Mouse (Mus musculus): ENCODE data around the gene Lmo2. TPM values are rescaled to one million over a fixed set of nuclear protein-coding genes. Genes with fewer than 3 reads are reported as not detected.

Gene Lmo2
- polyA plus RNA-seq, 1 experiment from 2014 or later, result 41.9 TPM

- Histone ChIP-seq H3K27me3 (ENCODE audit: control insufficient read depth, insufficient read depth, low read length) (no peaks in the 10 kb centered on the region), H3K9ac (ENCODE audit: low read length) (no peak overlapping the region), H3K9me3 (ENCODE audit: control insufficient read depth, low read length) (no peaks in the 10 kb centered on the region), H3K4me3 (ENCODE audit: low read depth, low read length) (no peak overlapping the region), H3K27ac (ENCODE audit: low read depth, low read length) (no peak overlapping the region), H3K4me1 (replicated peaks; ENCODE audit: control insufficient read depth, insufficient read depth, low read length) (0 out of 2 replicates have a peak, but pooled peaks cover 2% of the 10 kb centered on the region), H3K4me2 (ENCODE audit: low read depth, low read length, severe bottlenecking) (no peak overlapping the region), H3K36me3 (ENCODE audit: control insufficient read depth, insufficient read depth, low read length) (no peaks in the 10 kb centered on the region)
- no peak for DNase-seq (ENCODE audit: low spot score)
- no peak for ATAC-seq (replicated peaks; ENCODE audit: low FRiP score)
- 92% methylated on average over 4 of the region's 4 CpGs for WGBS
These were observed 31.1 kb upstream of the Lmo2 start for GRCm38 (mm10) chr2:103926586-103927113.

GRCm38 (mm10) chr2:103927610-103928145, 30.1 kb upstream of the Lmo2 start:
- Histone ChIP-seq H3K4me1 (replicated peaks; ENCODE audit: control insufficient read depth, insufficient read depth, low read length) (0 out of 2 replicates have a peak, but pooled peaks cover 2% of the 10 kb centered on the region), H3K9me3 (ENCODE audit: control insufficient read depth, low read length) (no peaks in the 10 kb centered on the region), H3K27ac (ENCODE audit: low read depth, low read length) (no peak overlapping the region), H3K9ac (ENCODE audit: low read length) (no peak overlapping the region), H3K36me3 (ENCODE audit: control insufficient read depth, insufficient read depth, low read length) (no peaks in the 10 kb centered on the region), H3K4me2 (ENCODE audit: low read depth, low read length, severe bottlenecking) (no peak overlapping the region), H3K27me3 (ENCODE audit: control insufficient read depth, insufficient read depth, low read length) (no peaks in the 10 kb centered on the region), H3K4me3 (ENCODE audit: low read depth, low read length) (no peak overlapping the region)
- peak; percentile 83 for ATAC-seq (replicated peaks; ENCODE audit: low FRiP score)
- DNase-seq (ENCODE audit: low spot score), result peak; percentile 55
- WGBS, result 24% methylated on average over 1 of the region's 1 CpGs

DNA sequence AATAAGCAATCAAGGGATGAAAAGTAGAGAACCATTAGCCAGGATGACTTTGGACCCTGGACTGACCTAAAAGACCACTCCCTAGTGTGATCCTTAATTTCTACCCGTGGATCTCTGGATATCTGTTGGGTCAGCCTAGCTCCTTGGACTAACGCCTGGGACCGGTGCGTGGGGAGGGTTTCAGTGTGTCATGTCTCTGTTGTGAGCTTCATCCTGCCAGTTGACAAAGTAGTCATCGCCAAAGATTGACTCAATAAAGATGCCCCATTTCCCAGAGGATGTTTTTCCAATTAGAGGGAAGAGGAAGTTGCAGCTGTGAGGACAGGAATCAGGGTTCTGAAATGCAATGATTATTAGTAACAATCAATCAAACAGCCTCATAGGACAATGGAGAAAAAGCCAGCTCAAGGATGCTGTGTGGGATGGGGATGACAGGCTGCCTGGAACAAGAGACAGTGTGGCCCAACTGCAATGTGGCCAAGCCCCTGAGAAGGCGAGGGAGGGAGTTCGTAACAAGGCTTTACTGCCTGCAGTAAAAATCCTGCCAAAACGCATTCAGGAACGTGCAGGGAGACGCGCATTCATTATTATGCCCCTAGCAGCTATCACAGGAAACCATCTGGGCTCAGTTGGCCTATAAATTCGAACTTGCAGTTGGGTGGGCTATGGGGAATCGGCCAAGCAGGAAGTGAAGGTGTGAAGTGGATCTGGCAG, 27.3 kb upstream of the Lmo2 start:
- no peak for ATAC-seq (replicated peaks; ENCODE audit: low FRiP score)
- 0 out of 2 replicates have a peak, but pooled peaks cover 2% of the 10 kb centered on the region for H3K4me1 ChIP-seq (replicated peaks; ENCODE audit: control insufficient read depth, insufficient read depth, low read length)
- H3K27me3 ChIP-seq (ENCODE audit: control insufficient read depth, insufficient read depth, low read length), result no peaks in the 10 kb centered on the region
- H3K4me2 ChIP-seq (ENCODE audit: low read depth, low read length, severe bottlenecking), result no peak overlapping the region
- H3K27ac ChIP-seq (ENCODE audit: low read depth, low read length), result no peak overlapping the region
- no peak overlapping the region for H3K4me3 ChIP-seq (ENCODE audit: low read depth, low read length)
- H3K36me3 ChIP-seq (ENCODE audit: control insufficient read depth, insufficient read depth, low read length), result no peaks in the 10 kb centered on the region
- no peak overlapping the region for H3K9ac ChIP-seq (ENCODE audit: low read length)
- no peaks in the 10 kb centered on the region for H3K9me3 ChIP-seq (ENCODE audit: control insufficient read depth, low read length)
- WGBS, result 68% methylated on average over 13 of the region's 13 CpGs
- DNase-seq (ENCODE audit: low spot score), result no peak

DNA sequence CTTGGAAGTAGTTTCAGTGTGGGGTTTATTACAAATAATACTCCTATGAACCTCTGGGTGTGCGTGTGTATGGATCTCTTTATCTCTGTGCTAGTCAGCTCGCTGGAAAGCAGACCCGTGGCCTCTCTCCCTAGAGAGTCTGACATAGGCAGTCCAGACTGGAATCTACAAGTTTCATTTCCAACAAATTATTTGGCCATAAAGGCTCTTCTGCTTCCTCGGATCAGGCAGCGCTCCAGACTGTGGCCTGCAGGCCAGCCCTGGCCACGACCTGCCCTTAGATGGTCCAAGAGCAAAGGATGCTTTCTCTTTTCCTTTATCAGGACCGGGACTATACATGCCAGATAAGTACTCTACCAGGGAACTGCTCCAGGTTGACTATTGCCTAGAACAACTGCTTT, 26.3 kb upstream of the Lmo2 start:
- H3K9me3 ChIP-seq (ENCODE audit: control insufficient read depth, low read length), result no peaks in the 10 kb centered on the region
- WGBS, result 86% methylated on average over 7 of the region's 7 CpGs
- H3K4me3 ChIP-seq (ENCODE audit: low read depth, low read length), result no peak overlapping the region
- H3K4me1 ChIP-seq (replicated peaks; ENCODE audit: control insufficient read depth, insufficient read depth, low read length), result 0 out of 2 replicates have a peak, but pooled peaks cover 2% of the 10 kb centered on the region
- no peak overlapping the region for H3K9ac ChIP-seq (ENCODE audit: low read length)
- H3K4me2 ChIP-seq (ENCODE audit: low read depth, low read length, severe bottlenecking), result no peak overlapping the region
- no peak overlapping the region for H3K27ac ChIP-seq (ENCODE audit: low read depth, low read length)
- no peaks in the 10 kb centered on the region for H3K36me3 ChIP-seq (ENCODE audit: control insufficient read depth, insufficient read depth, low read length)
- no peaks in the 10 kb centered on the region for H3K27me3 ChIP-seq (ENCODE audit: control insufficient read depth, insufficient read depth, low read length)
- DNase-seq (ENCODE audit: low spot score) (no peak), ATAC-seq (replicated peaks; ENCODE audit: low FRiP score) (no peak)

- 0 out of 2 replicates have a peak, but pooled peaks cover 2% of the 10 kb centered on the region for H3K4me1 ChIP-seq (replicated peaks; ENCODE audit: control insufficient read depth, insufficient read depth, low read length)
- no peak overlapping the region for H3K4me2 ChIP-seq (ENCODE audit: low read depth, low read length, severe bottlenecking)
- H3K27ac ChIP-seq (ENCODE audit: low read depth, low read length), result no peak overlapping the region
- H3K27me3 ChIP-seq (ENCODE audit: control insufficient read depth, insufficient read depth, low read length), result no peaks in the 10 kb centered on the region
- no peak overlapping the region for H3K4me3 ChIP-seq (ENCODE audit: low read depth, low read length)
- H3K36me3 ChIP-seq (ENCODE audit: control insufficient read depth, insufficient read depth, low read length), result no peaks in the 10 kb centered on the region
- WGBS, result 48% methylated on average over 2 of the region's 2 CpGs
- no peak overlapping the region for H3K9ac ChIP-seq (ENCODE audit: low read length)
- no peaks in the 10 kb centered on the region for H3K9me3 ChIP-seq (ENCODE audit: control insufficient read depth, low read length)
- no peak for ATAC-seq (replicated peaks; ENCODE audit: low FRiP score)
- DNase-seq (ENCODE audit: low spot score), result no peak
These were observed 25.8 kb upstream of the Lmo2 start for GRCm38 (mm10) chr2:103932025-103932424.

- DNase-seq (ENCODE audit: low spot score) (no peak), ATAC-seq (replicated peaks; ENCODE audit: low FRiP score) (no peak)
- no peaks in the 10 kb centered on the region for H3K36me3 ChIP-seq (ENCODE audit: control insufficient read depth, insufficient read depth, low read length)
- no peaks in the 10 kb centered on the region for H3K27me3 ChIP-seq (ENCODE audit: control insufficient read depth, insufficient read depth, low read length)
- no peak overlapping the region for H3K27ac ChIP-seq (ENCODE audit: low read depth, low read length)
- 79% methylated on average over 9 of the region's 9 CpGs for WGBS
- 0 out of 2 replicates have a peak, but pooled peaks cover 2% of the 10 kb centered on the region for H3K4me1 ChIP-seq (replicated peaks; ENCODE audit: control insufficient read depth, insufficient read depth, low read length)
- H3K4me3 ChIP-seq (ENCODE audit: low read depth, low read length), result no peak overlapping the region
- no peak overlapping the region for H3K9ac ChIP-seq (ENCODE audit: low read length)
- no peak overlapping the region for H3K4me2 ChIP-seq (ENCODE audit: low read depth, low read length, severe bottlenecking)
- no peaks in the 10 kb centered on the region for H3K9me3 ChIP-seq (ENCODE audit: control insufficient read depth, low read length)
These were observed 25.3 kb upstream of the Lmo2 start for GRCm38 (mm10) chr2:103932480-103932879.

DNA sequence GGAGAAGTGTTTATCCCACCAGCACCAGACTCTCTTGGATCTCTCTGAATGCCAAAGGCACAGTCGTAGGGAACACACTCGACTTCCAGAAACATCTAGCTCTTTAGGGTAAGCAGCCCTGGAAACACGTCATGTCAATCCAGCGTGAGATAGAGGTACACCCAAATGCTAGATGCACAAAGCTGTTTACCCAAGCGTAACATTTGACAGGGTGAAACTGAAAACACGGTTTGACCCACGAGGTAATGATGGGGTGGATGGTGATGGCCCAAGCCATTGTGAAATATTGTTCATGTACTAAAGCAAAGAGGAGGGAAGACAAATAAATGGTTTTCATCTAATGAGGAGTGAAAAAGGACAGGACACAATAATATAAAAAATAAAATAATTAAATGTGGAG, 23.5 kb upstream of the Lmo2 start:
- 31% methylated on average over 7 of the region's 7 CpGs for WGBS
- no peak overlapping the region for H3K27ac ChIP-seq (ENCODE audit: low read depth, low read length)
- no peaks in the 10 kb centered on the region for H3K36me3 ChIP-seq (ENCODE audit: control insufficient read depth, insufficient read depth, low read length)
- no peaks in the 10 kb centered on the region for H3K27me3 ChIP-seq (ENCODE audit: control insufficient read depth, insufficient read depth, low read length)
- no peak overlapping the region for H3K9ac ChIP-seq (ENCODE audit: low read length)
- no peaks in the 10 kb centered on the region for H3K4me1 ChIP-seq (replicated peaks; ENCODE audit: control insufficient read depth, insufficient read depth, low read length)
- no peaks in the 10 kb centered on the region for H3K9me3 ChIP-seq (ENCODE audit: control insufficient read depth, low read length)
- ATAC-seq (replicated peaks; ENCODE audit: low FRiP score) (no peak), DNase-seq (ENCODE audit: low spot score) (no peak)
- H3K4me3 ChIP-seq (ENCODE audit: low read depth, low read length), result no peak overlapping the region
- H3K4me2 ChIP-seq (ENCODE audit: low read depth, low read length, severe bottlenecking), result no peak overlapping the region

DNA sequence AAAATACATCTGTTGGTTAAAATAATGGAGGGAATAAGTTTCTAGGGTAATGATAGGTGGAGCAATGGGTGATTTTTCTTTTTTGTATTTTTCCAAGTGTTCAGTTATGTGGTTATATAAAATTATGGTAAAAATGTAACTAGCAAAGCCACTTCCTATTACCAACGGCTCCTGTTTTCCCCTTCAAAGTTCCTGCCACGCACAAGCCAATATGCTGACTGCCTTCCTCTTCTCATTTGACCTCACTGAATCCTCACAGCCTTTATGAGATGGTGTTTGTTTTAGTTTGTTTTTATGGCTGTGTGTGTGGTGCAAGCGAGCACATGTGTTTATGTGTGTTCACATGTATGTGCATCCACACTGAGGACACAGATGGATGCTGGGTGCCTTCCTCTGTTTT, 23.1 kb upstream of the Lmo2 start:
- DNase-seq (ENCODE audit: low spot score), result no peak
- Histone ChIP-seq H3K9ac (ENCODE audit: low read length) (no peak overlapping the region), H3K27me3 (ENCODE audit: control insufficient read depth, insufficient read depth, low read length) (no peaks in the 10 kb centered on the region), H3K4me1 (replicated peaks; ENCODE audit: control insufficient read depth, insufficient read depth, low read length) (no peaks in the 10 kb centered on the region), H3K36me3 (ENCODE audit: control insufficient read depth, insufficient read depth, low read length) (no peaks in the 10 kb centered on the region), H3K4me3 (ENCODE audit: low read depth, low read length) (no peak overlapping the region), H3K4me2 (ENCODE audit: low read depth, low read length, severe bottlenecking) (no peak overlapping the region), H3K9me3 (ENCODE audit: control insufficient read depth, low read length) (no peaks in the 10 kb centered on the region), H3K27ac (ENCODE audit: low read depth, low read length) (no peak overlapping the region)
- 85% methylated on average over 3 of the region's 3 CpGs for whole genome bisulfite sequencing
- ATAC-seq (replicated peaks; ENCODE audit: low FRiP score), result no peak
